Mouse (Mus musculus) lung, postnatal 0 days (tissue): ENCODE measurements around the gene Btbd11. TPM values are rescaled to one million over a fixed set of nuclear protein-coding genes. Genes with fewer than 3 reads are reported as not detected.
A peak's percentile ranks its signal among the peaks of the same experiment; 100 is the strongest.

Experiments used
- ATAC-seq: fragments of 200-750 bp; cut with Nextera tagmentation; 2 replicates; pipeline ENCODE4 v1.8.0; 2017; ENCODE audit warnings: moderate library complexity
- DNase-seq: peaks from one replicate; pipeline ENCODE4 v3.0.0-alpha.2; 2016; ENCODE audit warnings: low spot score
- H3K27ac ChIP-seq: fragments of 300-500 bp; sonication (generic); 2 replicates; pipeline ENCODE4 v1.5.1; 2014; ENCODE audit warnings: antibody characterized with exemption, mild to moderate bottlenecking, low read length, mixed read lengths
- H3K27me3 ChIP-seq: fragments of 300-500 bp; sonication (generic); replicated peaks from 2 replicates; pipeline ENCODE4 v1.6.1; 2014; ENCODE audit warnings: low read length, mixed read lengths; ENCODE audit not compliant: insufficient read depth
- H3K36me3 ChIP-seq: fragments of 300-500 bp; sonication (generic); 2 replicates; pipeline ENCODE4 v1.6.1; 2014; ENCODE audit warnings: low read length, mixed read lengths; ENCODE audit not compliant: insufficient read depth
- H3K4me1 ChIP-seq: fragments of 300-500 bp; sonication (generic); 2 replicates; pipeline ENCODE4 v1.6.1; 2014; ENCODE audit warnings: antibody characterized with exemption, low read depth, low read length, mixed read lengths; ENCODE audit not compliant: insufficient read depth
- H3K4me2 ChIP-seq: fragments of 300-500 bp; sonication (generic); replicated peaks from 2 replicates; pipeline ENCODE4 v1.6.1; 2014; ENCODE audit warnings: low read depth, mild to moderate bottlenecking, low read length, moderate library complexity, mixed read lengths
- H3K4me3 ChIP-seq: fragments of 300-500 bp; sonication (generic); 2 replicates; pipeline ENCODE4 v1.5.1; 2014; ENCODE audit warnings: low read depth, low read length
- H3K9ac ChIP-seq: fragments of 300-500 bp; sonication (generic); replicated peaks from 2 replicates; pipeline ENCODE4 v1.6.1; 2014; ENCODE audit warnings: low read depth, mild to moderate bottlenecking
- H3K9me3 ChIP-seq: fragments of 300-500 bp; sonication (generic); 2 replicates; pipeline ENCODE4 v1.6.1; 2016; ENCODE audit warnings: low read length, mixed read lengths
- CTCF ChIP-seq: IDR thresholded peaks from 2 replicates; pipeline ENCODE4 v1.5.1; 2016; ENCODE audit warnings: antibody characterized with exemption, mild to moderate bottlenecking
- EP300 ChIP-seq: IDR thresholded peaks from 2 replicates; pipeline ENCODE4 v1.6.1; 2016; ENCODE audit warnings: antibody characterized with exemption, mild to moderate bottlenecking, control low read depth
- WGBS: fragments of 180-500 bp; shearing (Covaris S2); extraction: QIAGEN DNeasy Blood & Tissue Kit; methylation state at CpG from one replicate; pipeline ENCODE4 v1.1.7; 2014; 5-methylcytosine and 5-hydroxymethylcytosine counted together
- polyA plus RNA-seq: library from polyadenylated mRNA; unstranded; fragments of >200 nt; fragmentation: Nextera tagmentation; extraction: Ambion mirVana; gene quantifications from 2 replicates; pipeline ENCODE4 v1.2.1, GENCODE M21; 2015

The Btbd11 gene
- polyA plus RNA-seq, 1 experiment from 2014 or later, result 0.98 TPM

GRCm38 (mm10) chr10:85475642-85476345 lies 89.2 kb downstream of the Btbd11 start:
- Histone ChIP-seq H3K9ac (no peak overlapping the region), H3K9me3 (no peaks in the 10 kb centered on the region), H3K36me3 (no peaks in the 10 kb centered on the region), H3K4me1 (no peaks in the 10 kb centered on the region), H3K4me2 (no peak overlapping the region), H3K4me3 (no peak overlapping the region), H3K27me3 (no peaks in the 10 kb centered on the region), H3K27ac (no peak overlapping the region)
- ATAC-seq, result no peak
- no peak for DNase-seq
- TF ChIP-seq EP300 (no peak), CTCF (no peak)
- 80% methylated on average over 9 of the region's 9 CpGs for WGBS

DNA sequence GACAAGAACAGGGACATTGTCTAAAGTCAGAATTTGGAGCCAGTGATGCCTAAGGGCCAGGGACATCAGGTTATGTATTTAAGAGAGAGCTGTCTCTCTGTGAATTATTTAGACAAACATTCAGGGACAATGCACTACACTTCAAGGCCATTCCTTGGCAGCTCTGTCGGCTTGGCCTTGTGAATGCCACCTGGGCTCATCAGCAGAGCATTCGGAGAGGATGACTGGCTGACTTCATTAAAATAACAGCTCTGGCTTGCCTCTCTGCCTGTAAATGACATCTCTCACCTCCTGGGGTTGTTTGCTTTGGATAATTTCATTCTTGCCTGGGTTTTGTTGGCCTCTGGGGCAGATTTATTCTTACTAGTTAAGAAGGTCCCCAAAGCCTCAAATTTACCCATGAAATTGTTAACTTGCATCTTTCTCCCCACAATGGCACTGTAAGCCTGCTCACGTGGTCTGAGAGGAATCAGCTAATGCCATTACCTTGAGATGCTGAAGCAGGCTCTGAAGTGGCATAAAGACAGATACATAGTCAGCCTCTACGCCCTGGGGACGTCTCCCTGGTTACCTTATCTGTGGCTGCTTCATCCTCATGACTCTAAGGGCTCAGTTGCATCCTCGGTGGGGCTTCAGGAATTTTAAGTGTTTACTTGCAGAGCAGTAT lies 93.5 kb downstream of the Btbd11 start:
- Histone ChIP-seq H3K9me3 (no peaks in the 10 kb centered on the region), H3K27me3 (no peaks in the 10 kb centered on the region), H3K4me1 (no peaks in the 10 kb centered on the region), H3K4me3 (no peak overlapping the region), H3K4me2 (no peak overlapping the region), H3K36me3 (no peaks in the 10 kb centered on the region), H3K27ac (no peak overlapping the region), H3K9ac (no peak overlapping the region)
- 37% methylated on average over 6 of the region's 6 CpGs for WGBS
- no peak for DNase-seq
- no peak for TF ChIP-seq EP300
- no peak for TF ChIP-seq CTCF
- ATAC-seq, result no peak

DNA sequence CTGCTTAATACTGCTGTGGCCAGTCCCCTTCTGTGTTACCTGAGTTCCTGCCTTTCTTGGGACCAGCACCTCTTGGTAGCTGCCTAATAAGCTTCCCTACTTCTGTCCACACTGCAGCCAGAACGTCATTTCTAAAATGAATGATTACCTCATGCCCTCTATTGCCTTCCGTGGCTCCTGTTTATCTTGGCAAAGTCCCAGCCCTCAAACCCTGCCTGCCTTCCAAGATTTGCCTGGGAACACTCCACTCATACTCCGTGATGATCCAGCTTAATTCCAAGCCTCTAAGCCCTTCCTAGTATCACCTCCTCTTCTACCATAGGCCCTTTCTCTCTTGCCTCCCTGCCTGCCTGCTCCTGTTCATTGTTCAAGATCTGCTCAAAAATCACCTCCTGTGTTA lies 94.5 kb downstream of the Btbd11 start:
- DNase-seq (peak; percentile 59), ATAC-seq (peak; percentile 57)
- H3K4me3 ChIP-seq, result no peak overlapping the region
- no peak overlapping the region for H3K27ac ChIP-seq
- no peaks in the 10 kb centered on the region for H3K9me3 ChIP-seq
- H3K4me1 ChIP-seq, result no peaks in the 10 kb centered on the region
- no peak for TF ChIP-seq CTCF
- no peak for TF ChIP-seq EP300
- no peak overlapping the region for H3K9ac ChIP-seq
- H3K27me3 ChIP-seq, result no peaks in the 10 kb centered on the region
- 9% methylated on average over 3 of the region's 3 CpGs for WGBS
- H3K4me2 ChIP-seq, result no peak overlapping the region
- no peaks in the 10 kb centered on the region for H3K36me3 ChIP-seq

DNA sequence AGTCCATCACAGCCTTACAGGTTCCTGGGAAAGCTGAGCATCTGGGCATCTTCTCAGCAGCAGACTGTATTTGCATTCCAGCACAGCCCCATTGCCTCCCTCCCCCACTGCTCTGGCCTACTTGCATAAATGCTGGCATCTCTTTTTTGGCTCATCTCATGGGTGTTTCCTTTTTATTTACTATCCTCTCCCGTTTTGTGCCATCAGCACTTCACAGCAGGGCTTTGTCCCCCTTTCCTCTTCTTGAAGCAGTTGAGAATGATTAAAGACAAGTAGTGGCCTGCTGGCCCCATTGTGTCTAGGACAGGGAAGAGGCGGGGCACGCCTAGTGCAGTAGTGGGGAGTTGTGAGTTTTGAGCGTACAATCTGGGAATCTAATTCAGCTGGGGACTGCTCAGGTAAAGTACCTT lies 95.5 kb downstream of the Btbd11 start:
- no peaks in the 10 kb centered on the region for H3K9me3 ChIP-seq
- no peak overlapping the region for H3K4me3 ChIP-seq
- no peaks in the 10 kb centered on the region for H3K27me3 ChIP-seq
- TF ChIP-seq EP300 (no peak), CTCF (no peak)
- H3K4me2 ChIP-seq, result no peak overlapping the region
- H3K4me1 ChIP-seq, result no peaks in the 10 kb centered on the region
- H3K36me3 ChIP-seq, result no peaks in the 10 kb centered on the region
- H3K27ac ChIP-seq, result no peak overlapping the region
- no peak for ATAC-seq
- WGBS, result 38% methylated on average over 4 of the region's 4 CpGs
- no peak overlapping the region for H3K9ac ChIP-seq
- no peak for DNase-seq

- no peaks in the 10 kb centered on the region for H3K4me1 ChIP-seq
- no peaks in the 10 kb centered on the region for H3K27me3 ChIP-seq
- H3K9me3 ChIP-seq, result no peaks in the 10 kb centered on the region
- no peak for ATAC-seq
- no peak overlapping the region for H3K27ac ChIP-seq
- 45% methylated on average over 6 of the region's 6 CpGs for WGBS
- no peak for TF ChIP-seq EP300
- TF ChIP-seq CTCF, result no peak
- no peak overlapping the region for H3K4me2 ChIP-seq
- no peak overlapping the region for H3K4me3 ChIP-seq
- DNase-seq, result no peak
- no peak overlapping the region for H3K9ac ChIP-seq
- no peaks in the 10 kb centered on the region for H3K36me3 ChIP-seq
Observed at GRCm38 (mm10) chr10:85482480-85482879, 95.9 kb downstream of the Btbd11 start.

GRCm38 (mm10) chr10:85486456-85486855 lies 99.8 kb downstream of the Btbd11 start:
- Histone ChIP-seq H3K36me3 (no peaks in the 10 kb centered on the region), H3K4me3 (no peak overlapping the region), H3K4me1 (no peaks in the 10 kb centered on the region), H3K9me3 (no peaks in the 10 kb centered on the region), H3K4me2 (no peak overlapping the region), H3K9ac (no peak overlapping the region), H3K27ac (no peak overlapping the region), H3K27me3 (no peaks in the 10 kb centered on the region)
- TF ChIP-seq EP300 (no peak), CTCF (no peak)
- 81% methylated on average over 3 of the region's 3 CpGs for WGBS
- ATAC-seq (no peak), DNase-seq (no peak)
